Mouse (Mus musculus) adrenal gland, postnatal 4 days (tissue): ENCODE data around the gene Rnf6. TPM values are rescaled to one million over a fixed set of nuclear protein-coding genes. Genes with fewer than 3 reads are reported as not detected.

Experiments used
- DNase-seq, 2 experiments: peaks; one replicate each; pipeline ENCODE4 v3.0.0; 2021 to 2022; ENCODE audit warnings: low spot score in 2 of 2, mixed read lengths in 2 of 2
- long read RNA-seq, 2 experiments: library from polyadenylated mRNA; stranded (forward); transcript quantifications; one replicate each; pipeline ENCODE4 v2.0.0; 2021
- total RNA-seq, 2 experiments: library from RNA; stranded (reverse); gene quantifications; 2 replicates each; pipeline ENCODE4 v1.2.3; 2021

Rnf6 gene
- 10 to 100 TPM; 55.8 to 58.8 TPM for total RNA-seq
- long read RNA-seq, experiment 1, transcript Rnf6-206 (5 exons, 3,452 nt): major isoform, 25 of 38 reads
- long read RNA-seq, experiment 1, partial matches to known transcripts: 9 of 38 reads
- long read RNA-seq, experiment 1, other reads (novel, unspliced or antisense): 0 of 38 reads
- long read RNA-seq, experiment 2, transcript Rnf6-206 (5 exons, 3,452 nt): major isoform, 111 of 144 reads
- long read RNA-seq, experiment 2, partial matches to known transcripts: 15 of 144 reads
- long read RNA-seq, experiment 2, other reads (novel, unspliced or antisense): 9 of 144 reads

- peak; percentile 75 to 86 for DNase-seq
Measured at GRCm38 (mm10) chr5:146220879-146221714, at the start of gene Rnf6. Rnf6 (minus strand) TSS chr5:146221555.

- no peak for DNase-seq
Measured at GRCm38 (mm10) chr5:146270593-146270992, 49.2 kb upstream of the Rnf6 start.

GRCm38 (mm10) chr5:146267776-146268175 lies 46.4 kb upstream of the Rnf6 start:
- DNase-seq: no peak

GRCm38 (mm10) chr5:146265934-146266591 lies 44.7 kb upstream of the Rnf6 start:
- no peak for DNase-seq

GRCm38 (mm10) chr5:146260003-146260402 lies 38.6 kb upstream of the Rnf6 start:
- no peak for DNase-seq

- DNase-seq: no peak
Measured at GRCm38 (mm10) chr5:146253644-146254043, 32.3 kb upstream of the Rnf6 start.

GRCm38 (mm10) chr5:146251663-146252429 lies 30.5 kb upstream of the Rnf6 start:
- DNase-seq: no peak

- no peak for DNase-seq
Measured at GRCm38 (mm10) chr5:146250369-146251075, 29.2 kb upstream of the Rnf6 start.

GRCm38 (mm10) chr5:146248746-146249145 lies 27.4 kb upstream of the Rnf6 start:
- no peak for DNase-seq

GRCm38 (mm10) chr5:146247709-146248108 lies 26.4 kb upstream of the Rnf6 start:
- DNase-seq: no peak

- DNase-seq: no peak
Measured at GRCm38 (mm10) chr5:146246386-146246785, 25.0 kb upstream of the Rnf6 start.

GRCm38 (mm10) chr5:146245646-146246370 lies 24.5 kb upstream of the Rnf6 start:
- no peak for DNase-seq

- no peak for DNase-seq
Measured at GRCm38 (mm10) chr5:146245193-146245592, 23.8 kb upstream of the Rnf6 start.

GRCm38 (mm10) chr5:146241202-146241601 lies 19.8 kb upstream of the Rnf6 start:
- DNase-seq: no peak

- DNase-seq: no peak
Measured at GRCm38 (mm10) chr5:146240771-146241170, 19.4 kb upstream of the Rnf6 start.

GRCm38 (mm10) chr5:146238274-146238673 lies 16.9 kb upstream of the Rnf6 start:
- DNase-seq: no peak

GRCm38 (mm10) chr5:146234336-146234735 lies 13.0 kb upstream of the Rnf6 start:
- DNase-seq: no peak

- DNase-seq: no peak
Measured at GRCm38 (mm10) chr5:146232816-146233215, 11.5 kb upstream of the Rnf6 start.

GRCm38 (mm10) chr5:146232056-146232675 lies 10.8 kb upstream of the Rnf6 start:
- no peak for DNase-seq
